Mouse (Mus musculus) midbrain, embryonic 14.5 days (tissue): ENCODE data around the gene Ifi204. TPM values are rescaled to one million over a fixed set of nuclear protein-coding genes. Genes with fewer than 3 reads are reported as not detected.
"Not testable (repeated sequence)": the region's sequence is repeated elsewhere in the genome, so short reads cannot be mapped to it uniquely, and the experiment has no call there.

Source experiments
- ATAC-seq: fragments of 200-750 bp; cut with Nextera tagmentation; 2 replicates; pipeline ENCODE4 v1.8.0; 2017; ENCODE audit warnings: moderate number of reproducible peaks, moderate library complexity; ENCODE audit not compliant: low FRiP score, low TSS enrichment
- DNase-seq: peaks from one replicate; pipeline ENCODE4 v3.0.0-alpha.2; 2015
- H3K27ac ChIP-seq: fragments of 300-500 bp; sonication (generic); replicated peaks from 2 replicates; pipeline ENCODE4 v1.5.1; 2014; ENCODE audit warnings: mild to moderate bottlenecking, low read depth, low read length, moderate library complexity
- H3K27me3 ChIP-seq: fragments of 300-500 bp; sonication (generic); 2 replicates; pipeline ENCODE4 v1.6.1; 2014; ENCODE audit warnings: low read length, control low read depth, mixed read lengths; ENCODE audit not compliant: control insufficient read depth, insufficient read depth
- H3K36me3 ChIP-seq: fragments of 300-500 bp; sonication (generic); 2 replicates; pipeline ENCODE4 v1.6.1; 2014; ENCODE audit warnings: low read length, control low read depth; ENCODE audit not compliant: control insufficient read depth, insufficient read depth
- H3K4me1 ChIP-seq: fragments of 300-500 bp; sonication (generic); 2 replicates; pipeline ENCODE4 v1.6.1; 2014; ENCODE audit warnings: mild to moderate bottlenecking, antibody characterized with exemption, low read length, control low read depth; ENCODE audit not compliant: control insufficient read depth, insufficient read depth
- H3K4me2 ChIP-seq: fragments of 300-500 bp; sonication (generic); 2 replicates; pipeline ENCODE4 v1.6.1; 2014; ENCODE audit warnings: mild to moderate bottlenecking, low read length, moderate library complexity
- H3K4me3 ChIP-seq: fragments of 300-500 bp; sonication (generic); replicated peaks from 2 replicates; pipeline ENCODE4 v1.5.1; 2014; ENCODE audit warnings: low read depth, low read length
- H3K9ac ChIP-seq: fragments of 300-500 bp; sonication (generic); replicated peaks from 2 replicates; pipeline ENCODE4 v1.6.1; 2014; ENCODE audit warnings: mild to moderate bottlenecking, low read length, moderate library complexity
- H3K9me3 ChIP-seq: fragments of 300-500 bp; sonication (generic); 2 replicates; pipeline ENCODE4 v1.6.1; 2016; ENCODE audit warnings: low read length, control low read depth, mixed read lengths; ENCODE audit not compliant: control insufficient read depth
- WGBS: fragments of 180-500 bp; shearing (Covaris S2); extraction: QIAGEN DNeasy Blood & Tissue Kit; methylation state at CpG from one replicate; pipeline ENCODE4 v1.1.7; 2014; 5-methylcytosine and 5-hydroxymethylcytosine counted together
- polyA plus RNA-seq: library from polyadenylated mRNA; unstranded; fragments of >200 nt; fragmentation: Nextera tagmentation; extraction: Ambion mirVana; gene quantifications from 2 replicates; pipeline ENCODE4 v1.2.1, GENCODE M21; 2014

Ifi204 gene
- polyA plus RNA-seq: 0.18 and 3.7 TPM in 2 replicates

DNA sequence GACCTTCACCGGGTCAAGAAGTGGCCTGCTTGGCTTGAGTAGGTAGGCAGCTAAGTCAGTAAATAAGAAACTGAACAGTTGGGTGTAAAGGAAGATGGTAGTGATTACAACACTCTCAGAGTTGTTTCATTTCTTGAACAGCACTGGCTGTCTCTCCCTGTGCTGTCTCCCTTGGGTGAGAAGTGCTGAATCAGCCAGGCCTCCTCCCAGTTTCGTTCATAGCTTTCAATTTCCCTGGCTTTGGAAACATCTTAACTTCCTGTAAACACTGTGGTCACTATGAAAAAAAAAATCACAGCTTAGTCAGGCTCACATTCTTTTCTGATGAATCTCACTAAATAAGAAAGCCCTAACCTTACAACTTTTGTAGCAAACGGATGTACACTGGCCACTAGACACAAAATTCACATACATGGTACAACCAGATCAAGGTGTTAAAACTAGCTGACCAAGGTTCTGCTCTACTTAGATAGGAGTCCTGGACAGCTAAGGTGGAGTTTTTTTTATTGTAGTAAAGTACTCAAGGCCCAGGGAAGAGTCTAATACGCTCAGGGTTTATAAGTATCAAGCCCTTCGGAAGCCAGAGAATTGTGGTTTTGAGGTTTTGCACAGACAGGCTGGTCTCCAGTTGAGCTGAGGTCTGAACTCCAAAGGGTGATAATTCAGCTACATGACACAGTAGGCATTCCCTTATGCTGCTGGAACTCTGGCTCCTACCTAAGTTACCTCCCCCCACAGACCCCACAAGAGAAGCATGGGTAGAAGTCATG is at the start of gene Ifi204:
Ifi204 (minus strand) TSS at position 96 of the 770 bp plus-strand sequence.
- not testable (repeated sequence) for H3K4me3 ChIP-seq, DNase-seq, H3K4me1 ChIP-seq, H3K9ac ChIP-seq, ATAC-seq, H3K4me2 ChIP-seq, H3K27me3 ChIP-seq, H3K9me3 ChIP-seq, H3K27ac ChIP-seq, H3K36me3 ChIP-seq
- 88% methylated on average over 5 of the region's 5 CpGs for WGBS

DNA sequence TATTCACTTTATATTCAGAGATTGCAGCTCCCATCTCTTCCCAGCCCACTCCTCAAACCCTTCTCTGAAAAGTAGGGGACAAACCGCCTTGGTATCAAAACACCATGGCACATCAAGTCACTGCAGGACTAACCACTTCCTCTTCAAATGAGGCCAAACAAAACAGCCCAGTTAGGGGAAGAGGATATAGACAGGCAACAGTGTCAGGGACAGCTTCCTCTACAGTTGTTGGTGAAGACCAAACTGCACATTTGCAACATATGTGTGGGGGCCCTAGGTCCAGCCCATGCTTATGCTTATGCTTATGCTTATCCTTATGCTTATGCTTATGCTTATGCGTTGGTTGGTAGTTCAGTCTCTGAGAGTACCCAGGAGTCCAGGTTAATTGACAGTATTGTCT is 42.6 kb upstream of the Ifi204 start:
- not testable (repeated sequence) for ATAC-seq, H3K27me3 ChIP-seq
- 93% methylated on average over 2 of the region's 2 CpGs for WGBS

DNA sequence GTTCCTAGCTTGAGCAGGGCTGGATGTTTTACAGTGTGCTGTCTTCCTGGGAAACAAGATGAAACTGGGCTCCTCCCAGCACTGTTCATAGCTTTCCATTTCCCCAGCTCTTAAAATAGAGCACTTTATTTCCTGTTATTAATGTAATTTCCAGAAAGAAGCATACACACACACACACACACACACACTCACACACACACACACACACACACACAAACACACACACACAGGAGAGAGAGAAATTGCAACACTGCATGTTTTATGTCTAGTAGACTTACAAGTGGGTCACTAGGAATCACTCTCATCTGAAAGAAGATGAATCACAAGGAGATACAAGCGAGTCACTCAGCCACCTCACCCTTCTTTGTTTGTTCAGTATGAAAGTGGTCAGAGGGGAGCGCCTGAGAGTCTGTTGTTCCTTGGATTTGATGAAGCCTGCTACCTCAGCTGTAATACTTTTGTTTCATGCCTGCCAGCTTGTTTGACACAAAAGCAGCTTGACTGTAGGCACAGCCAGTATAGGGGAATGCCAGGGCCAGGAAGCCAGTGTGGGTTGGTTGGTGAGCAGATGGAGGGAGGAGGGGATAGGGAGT is 36.0 kb upstream of the Ifi204 start:
- H3K4me3 ChIP-seq, H3K36me3 ChIP-seq, H3K27ac ChIP-seq, H3K4me2 ChIP-seq, DNase-seq, H3K27me3 ChIP-seq, H3K4me1 ChIP-seq, H3K9ac ChIP-seq, ATAC-seq, H3K9me3 ChIP-seq: not testable (repeated sequence)
- WGBS: 69% methylated on average over 2 of the region's 2 CpGs

More for the DNA sequence above, 42.6 kb upstream of the Ifi204 start:
- not testable (repeated sequence) for DNase-seq, H3K9ac ChIP-seq, H3K4me2 ChIP-seq, H3K36me3 ChIP-seq, H3K9me3 ChIP-seq, H3K4me1 ChIP-seq, H3K4me3 ChIP-seq, H3K27ac ChIP-seq

DNA sequence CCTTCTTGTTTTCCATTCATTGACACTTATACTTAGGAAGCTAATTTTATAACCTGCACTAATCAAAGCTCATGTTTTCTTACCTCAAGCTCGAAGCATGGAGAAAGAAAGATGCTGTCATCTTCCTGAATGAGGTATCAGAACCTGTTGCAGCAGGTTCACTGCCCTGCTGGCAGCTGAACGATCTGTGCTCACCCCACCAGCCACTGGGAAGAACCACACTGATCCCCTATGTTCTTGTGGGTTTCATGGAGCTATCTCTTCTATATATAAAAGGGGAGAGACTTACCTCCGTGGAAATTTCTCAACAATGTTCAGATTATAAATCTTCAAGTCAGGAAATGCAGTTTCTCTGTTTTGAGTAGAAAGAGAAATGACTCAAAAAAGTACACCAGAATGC is 35.5 kb upstream of the Ifi204 start:
- not testable (repeated sequence) for H3K36me3 ChIP-seq, H3K4me3 ChIP-seq, DNase-seq, ATAC-seq, H3K9me3 ChIP-seq, H3K27ac ChIP-seq, H3K9ac ChIP-seq, H3K27me3 ChIP-seq, H3K4me1 ChIP-seq, H3K4me2 ChIP-seq
- WGBS: 82% methylated on average over 3 of the region's 3 CpGs

DNA sequence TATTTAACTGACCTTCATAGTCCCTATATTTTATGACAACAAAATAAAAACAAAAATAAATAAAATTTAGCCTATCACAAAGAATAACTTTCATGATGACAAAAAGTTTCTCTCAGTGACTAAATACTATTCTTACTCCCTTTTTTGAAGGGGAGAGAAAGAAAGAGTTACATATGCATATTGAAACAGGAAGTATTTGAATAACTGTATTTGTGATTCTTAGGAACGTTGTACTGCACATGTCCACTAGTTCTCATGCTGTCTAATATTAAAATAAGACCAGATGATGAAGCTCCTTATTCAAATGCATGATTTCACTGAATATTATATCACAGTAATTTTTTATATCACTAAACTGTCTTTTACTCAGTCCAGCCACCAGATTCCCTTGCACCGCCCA is 35.0 kb upstream of the Ifi204 start:
- not testable (repeated sequence) for H3K4me2 ChIP-seq, H3K4me3 ChIP-seq, ATAC-seq, H3K9ac ChIP-seq, DNase-seq, H3K36me3 ChIP-seq, H3K27me3 ChIP-seq, H3K9me3 ChIP-seq, H3K27ac ChIP-seq, H3K4me1 ChIP-seq
- 88% methylated on average over 2 of the region's 2 CpGs for WGBS

DNA sequence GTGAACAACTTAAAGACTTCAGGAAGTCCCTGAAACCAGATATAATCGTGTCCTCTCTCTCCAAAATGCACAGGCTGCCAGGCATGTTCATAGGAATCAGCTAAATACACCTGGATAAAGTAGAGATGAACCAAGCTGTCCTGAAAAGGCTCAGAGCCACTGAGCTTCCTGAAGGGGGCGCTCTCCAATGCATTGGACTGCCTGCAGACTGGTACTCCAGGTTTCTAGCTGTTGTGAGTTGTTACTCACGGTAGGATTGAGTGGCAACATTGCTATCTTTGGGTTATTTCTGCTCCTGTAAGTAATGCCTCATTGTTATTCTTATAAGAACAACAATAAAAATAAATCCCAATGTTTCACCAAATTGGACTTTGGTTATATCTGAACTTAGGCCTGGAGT is 6.7 kb upstream of the Ifi204 start:
- 70% methylated on average over 2 of the region's 3 CpGs for WGBS
- H3K9me3 ChIP-seq, H3K9ac ChIP-seq, ATAC-seq, H3K27me3 ChIP-seq, H3K4me2 ChIP-seq, H3K27ac ChIP-seq, H3K4me1 ChIP-seq, DNase-seq, H3K36me3 ChIP-seq, H3K4me3 ChIP-seq: not testable (repeated sequence)

DNA sequence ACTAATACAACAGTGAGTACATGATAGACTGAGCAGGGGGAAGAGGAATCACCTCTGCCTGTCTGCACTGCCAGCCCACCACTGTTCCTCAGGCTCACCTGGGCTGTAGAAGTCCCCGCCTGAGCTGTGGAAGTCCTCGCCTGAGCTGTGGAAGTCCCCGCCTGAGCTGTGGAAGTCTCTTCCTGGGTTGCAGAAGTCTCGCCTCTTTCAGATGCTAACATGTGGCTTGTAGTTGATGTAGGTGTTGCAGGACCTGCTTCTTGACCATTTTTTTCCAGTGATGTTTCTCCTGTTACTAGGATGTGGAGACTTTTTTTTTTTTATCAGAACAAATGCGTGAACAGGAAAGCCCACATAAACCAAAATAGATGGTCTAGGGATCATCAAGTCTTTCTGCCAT is 6.7 kb downstream of the Ifi204 start:
- 95% methylated on average over 4 of the region's 5 CpGs for WGBS
- ATAC-seq, H3K4me1 ChIP-seq, H3K36me3 ChIP-seq, H3K4me2 ChIP-seq, DNase-seq, H3K4me3 ChIP-seq, H3K9me3 ChIP-seq, H3K27ac ChIP-seq, H3K27me3 ChIP-seq, H3K9ac ChIP-seq: not testable (repeated sequence)

DNA sequence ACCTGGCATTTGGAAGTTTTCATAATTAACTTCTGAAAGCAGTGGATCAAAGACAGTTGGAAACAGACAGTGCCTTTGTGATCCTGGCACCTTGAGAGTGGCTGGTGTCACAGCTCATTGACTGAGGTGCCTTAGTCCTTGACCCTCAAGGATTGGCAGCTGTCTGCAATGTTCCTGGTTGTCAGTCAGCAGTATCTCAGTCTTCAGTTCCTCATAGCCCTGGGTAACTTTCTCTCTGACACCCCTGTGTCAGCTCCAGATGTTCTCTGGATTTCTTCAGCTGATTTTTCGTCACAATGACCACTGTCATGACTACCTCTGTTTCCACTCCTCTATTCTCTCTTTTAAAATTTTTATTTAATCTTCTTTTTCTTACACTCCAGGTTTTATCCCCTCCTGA is 24.5 kb downstream of the Ifi204 start:
- no peaks in the 10 kb centered on the region for H3K27me3 ChIP-seq
- H3K9ac ChIP-seq: no peak overlapping the region
- no peak overlapping the region for H3K27ac ChIP-seq
- no peaks in the 10 kb centered on the region for H3K36me3 ChIP-seq
- 85% methylated on average over 1 of the region's 1 CpGs for WGBS
- no peak overlapping the region for H3K4me2 ChIP-seq
- no peak overlapping the region for H3K4me3 ChIP-seq
- no peak for DNase-seq
- ATAC-seq: no peak
- no peaks in the 10 kb centered on the region for H3K4me1 ChIP-seq
- no peaks in the 10 kb centered on the region for H3K9me3 ChIP-seq

DNA sequence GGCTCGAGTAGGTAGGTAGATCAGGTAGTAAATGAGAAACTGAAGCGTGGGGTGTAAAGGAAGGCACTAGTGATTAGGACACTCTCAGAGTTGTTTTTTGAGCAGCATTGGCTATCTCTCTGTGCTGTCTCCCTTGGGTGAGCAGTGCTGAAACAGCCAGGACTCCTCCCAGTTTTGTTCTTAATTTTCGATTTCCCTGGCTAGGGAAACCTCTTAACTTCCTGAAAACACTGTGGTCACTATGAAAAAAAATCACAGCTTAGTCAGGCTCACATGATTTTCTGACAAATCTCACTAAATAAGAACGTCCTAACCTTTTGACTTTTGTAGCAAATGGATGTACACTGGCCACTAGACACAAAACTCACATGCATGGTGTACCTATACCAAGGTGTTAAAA is 25.1 kb downstream of the Ifi204 start, which contains the start of gene Ifi207:
Ifi207 (minus strand) TSS at position 92 of the 400 bp plus-strand sequence.
- no peaks in the 10 kb centered on the region for H3K36me3 ChIP-seq
- H3K4me2 ChIP-seq: no peak within 1 kb of the TSS
- WGBS: 76% methylated on average over 4 of the region's 4 CpGs
- ATAC-seq (no peak), DNase-seq (no peak)
- no peak within 1 kb of the TSS for H3K27ac ChIP-seq
- H3K9me3 ChIP-seq: no peaks in the 10 kb centered on the region
- H3K9ac ChIP-seq: no peak within 1 kb of the TSS
- H3K4me1 ChIP-seq: no peaks in the 10 kb centered on the region
- H3K27me3 ChIP-seq: no peaks in the 10 kb centered on the region
- no peak within 1 kb of the TSS for H3K4me3 ChIP-seq
